Mouse (Mus musculus): ENCODE results near the gene Phlda3. TPM values are rescaled to one million over a fixed set of nuclear protein-coding genes. Genes with fewer than 3 reads are reported as not detected.

Phlda3 gene
- total RNA-seq, 2 experiments from 2014 or later, result 11.8 to 12.1 TPM

DNA sequence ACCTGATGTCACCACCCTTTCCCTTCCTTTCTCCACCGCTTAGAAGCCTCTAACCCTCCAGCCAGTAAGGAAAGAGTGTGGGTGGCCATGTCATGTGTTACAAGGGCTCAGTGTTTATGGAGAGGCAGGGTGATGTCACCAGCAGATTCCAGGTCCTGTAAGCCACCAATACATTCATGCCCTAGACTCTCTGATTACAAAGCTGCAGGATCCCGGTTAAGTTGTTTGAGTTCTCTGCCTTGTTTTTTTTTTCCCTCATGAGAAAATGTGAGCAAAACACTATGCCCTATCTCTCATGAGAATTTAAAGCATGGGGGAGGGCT is 1.8 kb upstream of the Phlda3 start:
- Histone ChIP-seq H3K4me3 (no peak overlapping the region), H3K27ac (peak overlapping the region; percentile 19; the same call in 1 of the 2 replicates)
- TF ChIP-seq CTCF (conservative IDR thresholded peaks at IDR 0.05), result no peak
- DNase-seq (ENCODE audit: low spot score in 2 of 2), result no peak

DNA sequence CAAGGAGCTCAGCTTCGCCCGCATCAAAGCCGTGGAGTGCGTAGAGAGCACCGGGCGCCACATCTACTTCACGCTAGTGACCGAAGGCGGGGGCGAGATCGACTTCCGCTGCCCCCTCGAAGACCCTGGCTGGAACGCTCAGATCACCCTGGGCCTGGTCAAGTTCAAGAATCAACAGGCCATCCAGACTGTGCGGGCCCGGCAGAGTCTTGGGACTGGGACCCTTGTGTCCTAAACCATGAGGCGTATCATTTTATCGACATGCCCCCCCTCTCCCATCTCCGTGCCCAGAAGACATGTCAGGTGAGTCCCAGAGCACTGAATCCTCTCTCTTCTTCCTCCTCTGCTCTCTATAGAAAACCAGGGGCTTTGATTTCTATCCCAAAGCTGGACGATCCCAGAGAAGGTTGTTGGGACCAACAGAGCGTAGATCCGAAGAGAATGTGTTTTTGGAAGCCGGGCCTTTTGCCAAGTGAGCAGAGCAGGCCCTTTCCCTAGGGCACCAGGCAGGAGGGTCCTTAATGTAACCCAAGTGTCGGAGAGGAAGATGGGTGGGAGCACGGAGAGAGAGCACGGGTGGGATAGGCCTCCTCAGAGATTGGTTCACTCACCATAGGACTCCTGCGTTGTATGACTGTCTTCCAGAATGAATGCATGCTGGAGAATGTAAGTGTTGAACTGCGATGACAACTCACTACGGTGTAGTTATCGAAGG is 830 bp downstream of the Phlda3 start:
- H3K4me3 ChIP-seq, result peak overlapping the region; percentile 76
- no peak for TF ChIP-seq CTCF (conservative IDR thresholded peaks at IDR 0.05)
- peak overlapping the region; percentile 87 for H3K27ac ChIP-seq
- no peak for DNase-seq (ENCODE audit: low spot score in 2 of 2)

- peak overlapping the region; percentile 87; the same call in 1 of the 2 replicates for H3K27ac ChIP-seq
- DNase-seq (ENCODE audit: low spot score in 2 of 2), result no peak
- H3K4me3 ChIP-seq, result peak overlapping the region; percentile 76
- TF ChIP-seq CTCF (conservative IDR thresholded peaks at IDR 0.05), result no peak
These were observed 1.5 kb downstream of the Phlda3 start for GRCm38 (mm10) chr1:135767324-135767890.

DNA sequence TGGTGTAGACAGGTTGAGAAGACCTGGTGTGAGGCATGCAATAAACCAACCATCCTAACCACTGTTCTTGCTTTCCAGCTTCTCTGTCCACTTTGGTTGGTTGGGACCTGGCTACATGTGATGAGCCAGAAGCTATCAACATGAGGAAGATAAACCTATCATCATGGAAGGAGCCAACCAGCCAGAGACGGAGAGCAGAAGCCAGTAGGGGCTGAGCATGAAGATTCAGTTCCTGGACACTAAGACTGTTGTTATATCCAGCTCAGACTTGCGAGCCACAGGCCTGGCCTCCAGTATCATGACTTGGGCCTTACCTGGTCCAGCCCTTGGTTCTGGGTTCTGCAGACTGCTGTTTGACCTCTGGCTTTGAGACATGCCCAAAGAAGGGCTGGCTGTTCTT is 2.5 kb downstream of the Phlda3 start:
- TF ChIP-seq CTCF (conservative IDR thresholded peaks at IDR 0.05), result no peak
- no peak for DNase-seq (ENCODE audit: low spot score in 2 of 2)
- no peak overlapping the region for H3K27ac ChIP-seq
- no peak overlapping the region for H3K4me3 ChIP-seq

- no peak for DNase-seq (ENCODE audit: low spot score in 2 of 2)
- H3K27ac ChIP-seq, result peak overlapping the region; percentile 3; the same call in 1 of the 2 replicates
- H3K4me3 ChIP-seq, result no peak overlapping the region
- no peak for TF ChIP-seq CTCF (conservative IDR thresholded peaks at IDR 0.05)
These were observed 4.3 kb downstream of the Phlda3 start for GRCm38 (mm10) chr1:135770237-135770636.

- no peak overlapping the region; the same call in 1 of the 2 replicates for H3K27ac ChIP-seq
- no peak overlapping the region for H3K4me3 ChIP-seq
- no peak for DNase-seq (ENCODE audit: low spot score in 2 of 2)
- TF ChIP-seq CTCF (conservative IDR thresholded peaks at IDR 0.05), result no peak
These were observed 5.1 kb downstream of the Phlda3 start for GRCm38 (mm10) chr1:135770896-135771572.

DNA sequence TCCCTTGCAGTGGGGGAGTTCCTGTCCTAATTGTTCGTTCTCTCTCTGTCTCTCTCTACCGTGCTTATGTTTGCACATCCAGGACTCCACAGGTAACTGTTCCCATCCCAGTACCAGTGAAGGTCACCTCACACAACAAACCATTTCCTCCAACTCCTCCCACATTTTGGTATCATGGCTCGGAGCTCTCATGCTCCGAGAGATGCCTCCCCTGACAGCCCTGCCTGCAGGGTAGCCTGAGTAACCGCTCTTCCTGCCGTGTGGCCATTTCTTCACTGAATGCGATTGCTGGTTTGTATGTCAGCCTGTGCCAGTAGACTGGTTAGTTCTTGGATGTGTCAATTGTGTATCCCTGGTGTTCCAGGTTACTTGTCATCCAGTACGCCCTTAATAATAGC is 5.7 kb downstream of the Phlda3 start:
- DNase-seq (ENCODE audit: low spot score in 2 of 2), result no peak
- TF ChIP-seq CTCF (conservative IDR thresholded peaks at IDR 0.05), result no peak
- Histone ChIP-seq H3K4me3 (no peak overlapping the region), H3K27ac (no peak overlapping the region; the same call in 1 of the 2 replicates)

GRCm38 (mm10) chr1:135776596-135776995 is 10.7 kb downstream of the Phlda3 start:
- Histone ChIP-seq H3K27ac (no peak overlapping the region), H3K4me3 (no peak overlapping the region)
- DNase-seq (ENCODE audit: low spot score in 2 of 2), result no peak
- TF ChIP-seq CTCF (conservative IDR thresholded peaks at IDR 0.05), result no peak

GRCm38 (mm10) chr1:135777046-135777445 is 11.1 kb downstream of the Phlda3 start:
- no peak for TF ChIP-seq CTCF (conservative IDR thresholded peaks at IDR 0.05)
- H3K4me3 ChIP-seq, result no peak overlapping the region
- DNase-seq (ENCODE audit: low spot score in 2 of 2), result no peak
- H3K27ac ChIP-seq, result no peak overlapping the region

- TF ChIP-seq CTCF (conservative IDR thresholded peaks at IDR 0.05), result no peak
- no peak within 1 kb of the TSS for H3K4me3 ChIP-seq
- no peak for DNase-seq (ENCODE audit: low spot score in 2 of 2)
- peak within 1 kb of the TSS; percentile 51; the same call in 1 of the 2 replicates for H3K27ac ChIP-seq
These were observed 13.0 kb downstream of the Phlda3 start, which contains the start of gene Tnni1 for GRCm38 (mm10) chr1:135778780-135779535. Gene Tnni1, plus strand, starts transcription at chr1:135779434.

DNA sequence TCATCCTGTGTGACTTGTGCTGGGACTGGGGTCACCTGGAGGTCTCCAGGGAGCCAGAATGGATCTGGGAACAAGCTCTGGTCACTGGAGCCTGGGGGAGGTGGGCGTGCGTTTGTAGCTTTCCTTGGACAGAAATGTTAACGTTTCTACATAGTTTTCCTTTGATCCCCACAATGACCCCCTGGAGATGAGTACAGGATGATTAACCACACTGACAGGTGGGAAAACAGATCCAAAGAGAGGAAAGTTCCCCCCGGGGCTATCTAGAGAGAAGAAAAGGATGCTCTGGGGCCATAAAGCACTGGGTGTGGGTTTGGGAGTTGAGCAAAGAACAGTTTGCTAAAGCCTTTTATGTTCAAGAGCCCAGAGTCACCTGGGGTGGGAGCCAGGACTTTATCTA is 14.7 kb downstream of the Phlda3 start:
- peak overlapping the region; percentile 63 for H3K27ac ChIP-seq
- no peak overlapping the region for H3K4me3 ChIP-seq
- no peak for DNase-seq (ENCODE audit: low spot score in 2 of 2)
- TF ChIP-seq CTCF (conservative IDR thresholded peaks at IDR 0.05), result no peak

DNA sequence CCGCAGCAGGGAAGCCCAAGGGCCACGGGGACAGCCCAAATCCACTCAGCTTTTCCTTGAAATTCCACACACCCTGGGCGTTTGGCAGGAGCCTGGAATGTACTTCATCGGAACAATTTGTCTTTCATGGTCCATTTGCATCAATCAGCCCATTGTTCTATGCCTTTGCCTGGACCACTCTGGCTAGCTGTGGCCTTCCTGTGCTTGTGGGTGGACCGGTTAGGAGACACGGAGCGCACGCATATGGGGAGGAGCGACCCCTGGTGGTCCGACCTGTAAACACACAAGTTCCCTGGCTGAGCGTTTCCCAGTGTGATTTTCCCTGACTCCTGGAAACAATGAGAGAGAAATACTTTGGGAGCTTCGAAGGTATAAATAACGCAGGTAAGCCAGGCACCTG is 15.3 kb downstream of the Phlda3 start:
- TF ChIP-seq CTCF (conservative IDR thresholded peaks at IDR 0.05), result peak; percentile 87
- H3K27ac ChIP-seq, result peak overlapping the region; percentile 63; the same call in 1 of the 2 replicates
- DNase-seq (ENCODE audit: low spot score in 2 of 2), result peak; percentile 65 to 73
- no peak overlapping the region for H3K4me3 ChIP-seq

- DNase-seq (ENCODE audit: low spot score in 2 of 2), result no peak
- TF ChIP-seq CTCF (conservative IDR thresholded peaks at IDR 0.05), result no peak
- Histone ChIP-seq H3K27ac (peak overlapping the region; percentile 81), H3K4me3 (no peak overlapping the region)
These were observed 16.9 kb downstream of the Phlda3 start for GRCm38 (mm10) chr1:135782816-135783215.
